Mouse (Mus musculus) heart, postnatal 0 days (tissue): Measurements from ENCODE around the gene Phlda1. TPM values are rescaled to one million over a fixed set of nuclear protein-coding genes. Genes with fewer than 3 reads are reported as not detected.

ENCODE experiments used
- ATAC-seq: fragments of 200-750 bp; cut with Nextera tagmentation; 2 replicates; pipeline ENCODE4 v1.8.0; 2017; ENCODE audit warnings: low read depth, moderate number of reproducible peaks, moderate library complexity; ENCODE audit not compliant: insufficient read depth
- DNase-seq: peaks from one replicate; pipeline ENCODE4 v3.0.0-alpha.2; 2016; ENCODE audit warnings: low spot score
- H3K27ac ChIP-seq: fragments of 300-500 bp; sonication (generic); 2 replicates; pipeline ENCODE4 v1.5.1; 2014; ENCODE audit warnings: low read depth, mild to moderate bottlenecking
- H3K27me3 ChIP-seq: fragments of 300-500 bp; sonication (generic); 2 replicates; pipeline ENCODE4 v1.6.1; 2014; ENCODE audit warnings: low read length, mixed read lengths; ENCODE audit not compliant: control insufficient read depth, insufficient read depth
- H3K36me3 ChIP-seq: fragments of 300-500 bp; sonication (generic); replicated peaks from 2 replicates; pipeline ENCODE4 v1.6.1; 2014; ENCODE audit warnings: low read length, mixed read lengths; ENCODE audit not compliant: control insufficient read depth, insufficient read depth
- H3K4me1 ChIP-seq: fragments of 300-500 bp; sonication (generic); 2 replicates; pipeline ENCODE4 v1.6.1; 2014; ENCODE audit warnings: antibody characterized with exemption; ENCODE audit not compliant: control insufficient read depth, insufficient read depth
- H3K4me2 ChIP-seq: fragments of 300-500 bp; sonication (generic); 2 replicates; pipeline ENCODE4 v1.6.1; 2014; ENCODE audit warnings: low read depth, mild to moderate bottlenecking, low read length, moderate library complexity
- H3K4me3 ChIP-seq: fragments of 300-500 bp; sonication (generic); 2 replicates; pipeline ENCODE4 v1.5.1; 2014; ENCODE audit warnings: low read depth, low read length
- H3K9ac ChIP-seq: fragments of 300-500 bp; sonication (generic); replicated peaks from 2 replicates; pipeline ENCODE4 v1.6.1; 2014; ENCODE audit warnings: low read depth, low read length, mixed read lengths
- H3K9me3 ChIP-seq: fragments of 300-500 bp; sonication (generic); replicated peaks from 2 replicates; pipeline ENCODE4 v1.6.1; 2016; ENCODE audit warnings: low read length; ENCODE audit not compliant: control insufficient read depth
- CTCF ChIP-seq: IDR thresholded peaks from 2 replicates; pipeline ENCODE4 v1.5.1; 2016; ENCODE audit warnings: antibody characterized with exemption, control low read depth, low read depth
- EP300 ChIP-seq: IDR thresholded peaks from 2 replicates; pipeline ENCODE4 v1.6.1; 2016; ENCODE audit warnings: antibody characterized with exemption, low read depth
- WGBS: fragments of 180-500 bp; shearing (Covaris S2); extraction: QIAGEN DNeasy Blood & Tissue Kit; methylation state at CpG from one replicate; pipeline ENCODE4 v1.1.7; 2014; 5-methylcytosine and 5-hydroxymethylcytosine counted together
- polyA plus RNA-seq: library from polyadenylated mRNA; unstranded; fragments of >200 nt; fragmentation: Nextera tagmentation; extraction: Ambion mirVana; gene quantifications from 2 replicates; pipeline ENCODE4 v1.2.1, GENCODE M21; 2015
- total RNA-seq: library from RNA; depleted of rRNA; stranded (reverse); fragments of >200 nt; gene quantifications from 2 replicates; pipeline ENCODE4 v1.2.3, GENCODE M21; 2014; ENCODE audit warnings: low replicate concordance

The Phlda1 gene
- total and polyA plus RNA-seq, 2 experiments from 2014 or later: 3.0 to 26.3 TPM

- H3K27me3 ChIP-seq: no peaks in the 10 kb centered on the region
- H3K9me3 ChIP-seq: no peaks in the 10 kb centered on the region
- peaks cover 23% of the 10 kb centered on the region for H3K4me1 ChIP-seq
- DNase-seq: no peak
- TF ChIP-seq CTCF (no peak), EP300 (no peak)
- no peak overlapping the region; the same call in 1 of the 2 replicates for H3K27ac ChIP-seq
- no peaks in the 10 kb centered on the region for H3K36me3 ChIP-seq
- ATAC-seq: no peak
- no peak overlapping the region for H3K9ac ChIP-seq
- 43% methylated on average over 7 of the region's 7 CpGs for WGBS
- H3K4me3 ChIP-seq: no peak overlapping the region
- H3K4me2 ChIP-seq: no peak overlapping the region
Measured at GRCm38 (mm10) chr10:111510798-111511197, 4.7 kb downstream of the Phlda1 start.

GRCm38 (mm10) chr10:111512036-111512568 lies 6.0 kb downstream of the Phlda1 start:
- WGBS: 70% methylated on average over 10 of the region's 10 CpGs
- Histone ChIP-seq H3K36me3 (no peaks in the 10 kb centered on the region), H3K4me3 (no peak overlapping the region), H3K4me1 (peaks cover 23% of the 10 kb centered on the region), H3K27me3 (no peaks in the 10 kb centered on the region), H3K4me2 (no peak overlapping the region), H3K9ac (no peak overlapping the region), H3K9me3 (no peaks in the 10 kb centered on the region), H3K27ac (no peak overlapping the region)
- ATAC-seq (no peak), DNase-seq (no peak)
- TF ChIP-seq EP300: no peak
- TF ChIP-seq CTCF: no peak

DNA sequence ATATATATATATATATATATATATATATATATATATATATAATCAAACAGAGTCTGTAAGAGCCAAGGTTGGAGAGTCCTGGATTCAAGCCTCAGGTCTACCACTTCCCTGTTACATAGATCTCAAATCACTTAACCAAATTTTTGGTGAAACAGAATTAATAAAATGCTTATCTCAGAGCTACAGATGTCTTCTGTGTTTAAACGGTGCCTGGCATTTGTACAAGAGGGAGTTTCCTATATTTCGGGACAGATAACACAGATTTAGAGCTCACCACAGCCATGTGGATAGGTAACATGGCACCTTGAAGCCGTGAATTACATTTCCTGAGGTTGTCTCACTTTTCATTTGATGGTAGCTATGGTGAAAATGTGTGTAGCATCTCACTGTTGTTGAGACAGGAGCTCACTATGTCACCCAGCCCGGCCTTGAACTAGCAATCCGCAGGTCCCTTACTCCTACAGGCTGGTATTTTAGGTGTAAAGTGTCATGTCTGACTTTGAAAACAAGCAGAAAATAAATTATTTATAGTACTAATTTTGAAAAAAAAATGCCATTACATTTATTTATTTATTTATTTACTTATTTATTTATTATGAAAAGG lies 8.3 kb downstream of the Phlda1 start:
- no peaks in the 10 kb centered on the region for H3K27me3 ChIP-seq
- no peak overlapping the region for H3K27ac ChIP-seq
- ATAC-seq (no peak), DNase-seq (no peak)
- no peak overlapping the region for H3K4me2 ChIP-seq
- no peak overlapping the region for H3K4me3 ChIP-seq
- H3K36me3 ChIP-seq: no peaks in the 10 kb centered on the region
- H3K4me1 ChIP-seq: peaks cover 14% of the 10 kb centered on the region
- TF ChIP-seq CTCF (no peak), EP300 (no peak)
- no peaks in the 10 kb centered on the region for H3K9me3 ChIP-seq
- H3K9ac ChIP-seq: no peak overlapping the region
- WGBS: 90% methylated on average over 5 of the region's 5 CpGs

DNA sequence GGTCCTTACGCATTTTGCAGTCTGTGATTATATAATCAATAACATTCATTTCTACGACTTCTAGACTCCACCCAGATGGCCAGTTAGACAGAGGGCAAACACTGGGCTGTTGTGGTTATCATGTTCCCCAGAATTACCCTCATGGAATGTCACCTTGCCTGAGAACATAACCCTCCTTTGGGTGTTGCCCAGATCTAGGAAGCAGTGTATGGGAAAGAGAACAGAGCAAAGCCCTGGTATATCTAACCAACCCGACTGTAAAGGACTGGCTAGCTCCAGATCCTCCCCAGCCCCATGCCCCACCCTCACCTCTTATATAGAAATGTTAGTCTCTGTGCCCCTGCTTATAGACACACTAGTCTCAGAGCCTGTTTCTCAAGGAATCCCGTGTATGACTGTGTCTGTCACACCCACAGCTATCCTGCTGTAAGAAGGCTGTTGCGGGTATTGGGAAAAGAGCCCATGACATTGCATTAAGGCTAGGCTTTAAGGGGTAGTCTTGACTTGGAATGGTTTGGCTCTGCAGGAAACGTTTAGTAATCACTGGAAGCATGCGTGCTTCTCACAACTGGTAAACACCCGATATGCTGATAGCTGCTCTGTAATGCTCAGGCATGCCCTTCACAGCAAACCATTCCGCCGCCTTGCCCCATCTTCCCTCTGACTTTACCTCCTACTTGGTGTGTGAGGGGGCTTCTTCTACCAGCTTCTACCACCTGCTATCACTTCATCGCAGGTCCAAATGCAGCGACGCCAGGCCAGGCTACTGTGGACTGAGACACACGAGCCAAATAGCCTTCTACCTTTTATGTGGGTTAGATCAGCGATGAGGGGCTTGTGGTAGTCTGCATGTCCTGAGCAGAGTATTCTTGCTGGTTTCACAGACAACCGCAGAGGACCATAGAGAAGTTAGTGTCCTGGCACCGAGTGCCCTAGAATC lies 9.3 kb downstream of the Phlda1 start:
- Histone ChIP-seq H3K4me2 (0 out of 2 replicates have a peak overlapping the region, but pooled peaks have one; percentile 26), H3K36me3 (no peaks in the 10 kb centered on the region), H3K4me1 (peaks cover 17% of the 10 kb centered on the region), H3K27me3 (no peaks in the 10 kb centered on the region), H3K9ac (no peak overlapping the region), H3K9me3 (no peaks in the 10 kb centered on the region), H3K27ac (peak overlapping the region; percentile 51; the same call in 1 of the 2 replicates), H3K4me3 (no peak overlapping the region)
- ATAC-seq (no peak), DNase-seq (no peak)
- WGBS: 68% methylated on average over 17 of the region's 17 CpGs
- TF ChIP-seq CTCF: no peak
- TF ChIP-seq EP300: no peak

DNA sequence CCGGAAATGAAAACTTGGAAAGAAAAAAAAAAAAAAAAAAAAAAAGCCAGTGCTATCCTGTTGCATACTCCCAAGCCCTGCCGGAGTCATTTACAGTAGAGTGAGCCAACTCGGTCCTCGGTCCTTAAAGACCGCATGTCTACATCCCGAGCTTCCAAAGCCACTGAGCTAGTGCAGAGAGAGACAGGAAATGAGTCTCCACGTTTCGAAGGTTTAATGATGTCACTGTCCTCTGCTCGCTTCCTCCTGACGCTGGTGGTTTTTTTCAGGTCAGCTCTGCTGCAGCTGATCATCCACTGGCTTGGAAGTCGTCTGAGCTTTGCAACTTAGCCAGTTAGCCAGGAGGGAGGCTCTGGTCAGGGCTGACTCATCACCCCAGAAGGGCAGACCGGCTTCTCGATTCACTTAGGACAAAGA lies 10.1 kb downstream of the Phlda1 start:
- Histone ChIP-seq H3K27me3 (no peaks in the 10 kb centered on the region), H3K4me2 (peak overlapping the region; percentile 26; the same call in 1 of the 2 replicates), H3K4me1 (peaks cover 21% of the 10 kb centered on the region), H3K9me3 (no peaks in the 10 kb centered on the region), H3K9ac (no peak overlapping the region), H3K36me3 (no peaks in the 10 kb centered on the region), H3K27ac (peak overlapping the region; percentile 51; the same call in 1 of the 2 replicates), H3K4me3 (no peak overlapping the region)
- TF ChIP-seq EP300 (no peak), CTCF (no peak)
- DNase-seq (peak; percentile 77), ATAC-seq (peak; percentile 54)
- WGBS: 43% methylated on average over 13 of the region's 13 CpGs
